Mouse (Mus musculus) large intestine, adult 2 months (tissue): ENCODE measurements around the gene Vamp5. TPM values are rescaled to one million over a fixed set of nuclear protein-coding genes. Genes with fewer than 3 reads are reported as not detected.
A peak's percentile ranks its signal among the peaks of the same experiment; 100 is the strongest.

ENCODE experiments used
- DNase-seq: peaks from one replicate; pipeline ENCODE4 v3.0.0-alpha.2; 2012; ENCODE audit warnings: low read depth, low spot score
- WGBS: fragments of 180-500 bp; shearing (Covaris S2); methylation state at CpG from one replicate; pipeline ENCODE4 v1.1.7; 2018; 5-methylcytosine and 5-hydroxymethylcytosine counted together
- polyA plus RNA-seq: library from polyadenylated mRNA; depleted of rRNA; stranded (reverse); fragments of >200 nt; gene quantifications from 2 replicates; pipeline ENCODE4 v1.2.3, GENCODE M21; 2012; rRNA removed

The Vamp5 gene
- polyA plus RNA-seq: 19.3 and 21.7 TPM in 2 replicates

DNA sequence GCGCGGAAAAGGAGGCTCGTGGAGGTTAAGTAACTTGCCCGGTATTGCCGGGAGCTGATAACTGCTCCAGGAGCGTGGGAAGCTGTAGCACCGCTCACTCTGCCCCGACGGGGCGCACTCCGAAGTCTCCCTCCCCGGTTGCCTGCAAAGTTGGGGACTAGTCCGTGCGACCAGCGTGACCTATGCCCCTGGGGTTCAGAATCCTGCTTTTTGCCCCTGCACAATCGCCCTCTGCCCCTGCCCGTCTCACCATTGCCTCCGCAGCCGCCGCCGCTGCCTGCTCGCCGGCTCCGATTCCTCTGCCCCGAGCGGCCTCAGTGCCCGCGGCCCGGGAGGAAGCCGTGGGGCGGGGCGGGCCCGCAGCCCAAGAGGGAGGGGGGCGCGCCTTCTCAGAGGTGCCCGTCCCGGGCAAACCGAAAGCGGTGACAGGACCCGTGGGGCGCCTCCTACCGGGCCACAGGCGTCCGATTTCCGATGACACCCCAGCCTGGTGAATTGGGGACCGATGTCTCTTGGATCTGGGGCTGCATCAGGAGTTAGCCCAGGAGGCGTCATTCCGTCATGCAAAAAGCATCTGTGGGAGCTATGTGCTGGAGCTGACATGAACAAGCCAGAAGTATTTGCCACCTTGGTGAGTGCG, at the start of gene Vamp5:
TSS of gene Vamp5 (minus strand) at position 338 of the 640 bp plus-strand sequence.
- WGBS: 1% methylated on average over 49 of the region's 49 CpGs
- no peak for DNase-seq

DNA sequence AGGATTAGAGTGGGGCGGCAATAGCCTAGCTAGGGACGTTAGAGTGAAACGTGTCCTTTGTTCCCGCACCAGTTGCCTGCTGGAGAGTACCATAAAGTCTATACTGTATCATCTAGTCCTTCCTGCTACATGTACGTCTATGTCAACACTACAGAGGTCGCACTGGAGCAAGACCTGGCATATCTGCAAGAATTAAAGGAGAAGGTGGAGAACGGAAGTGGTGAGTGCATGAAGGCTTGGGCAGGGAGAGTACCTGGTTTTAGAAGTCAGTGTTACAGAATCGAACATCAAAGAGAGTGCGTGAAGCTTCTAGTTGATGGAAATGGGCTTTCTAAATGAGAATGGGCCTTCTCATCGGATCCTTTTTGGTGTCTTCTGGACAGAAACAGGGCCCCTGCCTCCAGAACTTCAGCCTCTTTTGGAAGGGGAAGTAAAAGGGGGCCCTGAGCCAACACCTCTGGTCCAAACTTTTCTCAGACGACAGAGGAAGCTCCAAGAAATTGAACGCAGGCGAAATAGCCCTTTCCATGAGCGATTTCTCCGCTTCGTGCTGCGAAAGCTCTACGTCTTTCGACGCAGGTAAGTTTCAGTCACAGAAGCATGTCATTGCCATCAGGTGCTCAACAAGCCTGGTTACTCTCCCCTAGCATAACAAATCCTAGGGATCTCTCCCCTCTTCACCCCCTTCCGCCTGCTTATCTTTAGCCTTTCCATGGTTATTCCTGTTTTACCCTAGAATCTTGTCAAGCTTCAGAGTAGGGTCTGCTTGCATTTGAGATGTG, 49.0 kb upstream of the Vamp5 start:
- no peak for DNase-seq
- WGBS: 64% methylated on average over 21 of the region's 21 CpGs

DNA sequence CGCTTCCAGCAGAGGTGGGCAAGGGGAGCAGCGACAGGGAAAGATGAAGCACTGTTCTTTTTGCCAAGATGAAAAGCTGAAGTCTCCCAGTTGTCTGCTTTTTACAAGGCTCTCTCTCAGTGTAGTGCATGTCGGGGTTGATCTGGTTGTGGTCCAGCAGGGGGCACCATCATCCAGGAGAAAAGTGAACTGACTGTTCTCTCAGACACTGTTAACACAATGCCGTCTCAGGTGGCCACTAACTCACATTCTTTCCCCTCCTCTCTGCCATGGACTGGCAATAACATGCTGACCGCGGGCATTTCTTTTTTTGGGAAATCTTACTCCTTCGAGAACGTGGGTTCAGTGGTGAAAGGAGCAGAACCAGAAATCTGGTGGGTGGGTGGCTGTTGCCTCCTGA, 47.8 kb upstream of the Vamp5 start:
- no peak for DNase-seq
- 28% methylated on average over 8 of the region's 8 CpGs for WGBS

DNA sequence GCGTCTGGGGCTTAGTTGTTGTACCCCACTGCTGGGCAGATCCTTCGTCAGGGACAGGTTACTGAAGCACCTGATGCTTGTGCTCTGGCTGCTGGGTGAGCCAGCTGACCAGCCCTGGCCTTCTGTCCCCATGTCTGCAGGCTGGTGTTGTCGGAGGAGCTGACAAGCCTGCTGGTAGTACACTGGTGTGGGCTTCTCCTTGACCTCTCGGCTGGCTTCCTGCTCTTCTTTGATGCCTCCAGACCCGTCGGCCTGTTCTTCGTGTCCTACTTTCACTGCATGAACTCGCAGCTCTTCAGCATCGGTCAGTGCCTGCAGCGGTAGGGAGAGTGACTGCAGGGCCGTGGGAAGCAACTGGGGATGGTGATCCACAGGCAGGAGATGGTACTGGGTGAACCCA, 45.4 kb upstream of the Vamp5 start:
- no peak for DNase-seq
- WGBS: 94% methylated on average over 11 of the region's 11 CpGs

DNA sequence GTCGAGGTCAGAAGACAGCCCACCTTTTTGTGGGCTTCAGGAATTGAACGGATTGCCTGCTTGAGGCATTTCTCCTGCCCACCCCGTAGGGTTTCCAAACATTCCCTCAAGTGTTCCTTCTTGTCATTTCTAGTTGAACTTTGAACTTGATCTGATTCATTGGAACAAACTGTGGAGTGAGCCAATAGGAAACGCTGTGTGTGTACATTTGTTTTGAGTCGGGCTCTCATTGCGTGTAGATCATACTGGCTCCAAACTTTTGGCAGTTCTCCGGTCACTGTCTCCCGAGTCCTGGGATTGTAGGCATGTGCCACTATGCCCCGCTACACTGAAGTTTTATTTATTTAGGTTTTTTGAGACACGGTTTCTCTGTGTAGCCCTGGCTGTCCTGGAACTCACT, 40.6 kb upstream of the Vamp5 start:
- WGBS: 44% methylated on average over 10 of the region's 10 CpGs

DNA sequence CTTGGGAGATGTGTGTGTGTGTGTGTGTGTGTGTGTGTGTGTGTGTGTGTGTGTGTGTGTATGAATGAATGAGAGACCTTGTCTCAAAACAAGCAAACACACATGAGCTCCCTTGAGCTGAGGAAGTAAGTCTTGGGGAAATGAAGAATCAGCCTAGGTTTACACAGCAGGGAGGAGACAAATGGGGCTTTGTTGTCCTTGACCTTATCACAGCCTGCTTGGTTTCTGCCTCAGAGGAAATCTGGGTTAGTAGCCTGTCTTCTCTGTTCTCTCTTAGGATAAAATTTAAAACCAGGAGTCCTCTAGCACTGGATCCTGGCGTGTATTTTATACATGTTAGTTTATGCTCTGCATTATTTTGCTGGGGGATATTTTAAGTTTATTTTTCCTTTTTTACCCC, 39.5 kb upstream of the Vamp5 start:
- WGBS: 82% methylated on average over 1 of the region's 1 CpGs
- DNase-seq: no peak

More for the DNA sequence above, 40.6 kb upstream of the Vamp5 start:
- DNase-seq: no peak

DNA sequence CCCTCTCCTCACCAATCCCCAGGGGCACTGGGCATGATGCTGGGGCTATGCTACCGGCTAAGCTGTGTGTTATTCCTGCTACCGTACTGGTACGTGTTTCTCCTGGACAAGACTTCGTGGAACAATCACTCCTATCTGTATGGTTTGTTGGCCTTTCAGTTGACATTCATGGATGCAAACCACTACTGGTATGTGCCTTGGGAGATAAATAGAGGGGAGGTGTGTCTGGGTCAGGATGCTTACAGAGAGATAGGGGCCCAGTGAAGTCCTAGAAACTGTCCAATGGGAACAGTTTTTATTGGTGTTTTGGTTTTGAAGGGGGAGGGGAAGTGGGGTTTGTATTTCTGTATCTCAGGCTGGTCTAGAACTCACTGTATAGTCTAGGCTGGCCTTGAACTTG, 38.0 kb upstream of the Vamp5 start:
- DNase-seq: no peak
- WGBS: 92% methylated on average over 4 of the region's 4 CpGs

DNA sequence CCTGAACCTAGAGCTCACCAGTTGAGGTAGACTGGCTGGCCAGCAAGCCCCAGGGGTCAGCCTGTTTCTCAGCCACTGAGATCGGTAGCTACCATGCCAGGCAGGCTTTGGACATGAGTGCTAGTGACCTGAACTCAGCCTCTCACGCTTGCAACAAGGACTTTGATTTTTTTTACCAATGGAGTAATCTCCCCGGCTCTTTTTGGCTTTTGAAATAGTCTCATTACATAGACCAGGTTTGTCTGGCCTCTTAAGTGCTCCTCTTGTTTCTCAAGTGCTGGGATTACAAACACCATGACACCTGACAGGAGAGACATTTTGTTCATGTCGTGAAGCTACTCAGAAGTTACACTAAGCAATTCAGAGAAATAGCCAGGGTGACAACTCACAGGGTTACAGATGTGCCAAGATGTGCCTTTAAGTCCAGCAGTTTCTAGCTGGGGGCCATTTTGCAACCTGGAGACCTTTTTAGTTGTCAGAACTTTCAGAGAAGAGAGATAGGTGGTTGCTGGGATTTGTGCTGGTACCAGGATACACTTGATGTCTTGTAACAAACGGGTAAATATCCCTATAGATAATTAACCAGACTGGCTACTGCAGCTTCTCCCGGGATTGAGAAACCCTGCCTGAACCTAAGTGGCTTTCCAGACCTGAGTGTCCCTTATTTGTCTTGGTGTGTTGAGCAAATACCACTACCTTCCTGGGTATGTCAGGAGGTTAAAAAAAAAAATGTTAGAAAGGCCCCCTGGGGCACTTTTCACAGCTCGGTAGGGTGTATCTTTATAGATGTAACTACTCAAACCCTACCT, 35.9 kb upstream of the Vamp5 start:
- no peak for DNase-seq

DNA sequence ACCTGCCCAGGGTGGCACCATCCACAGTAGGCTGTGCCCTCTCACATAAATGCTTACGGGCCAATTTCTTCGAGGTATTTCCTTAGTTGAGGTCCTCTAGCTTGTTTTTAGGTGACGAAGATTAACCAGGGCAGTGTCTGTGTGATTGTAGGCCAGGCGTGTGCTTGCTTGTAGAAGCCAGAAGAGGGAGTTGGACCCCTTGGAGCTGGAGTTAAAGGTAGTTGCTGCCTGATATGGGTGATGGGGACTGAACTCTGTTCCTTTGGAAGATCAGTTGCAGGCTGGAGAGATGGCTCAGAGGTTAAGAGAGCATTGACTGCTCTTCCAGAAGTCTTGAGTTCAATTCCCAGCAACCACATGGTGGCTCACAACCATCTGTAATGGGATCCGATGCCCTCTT, 34.9 kb upstream of the Vamp5 start:
- whole genome bisulfite sequencing: 53% methylated on average over 5 of the region's 5 CpGs
- DNase-seq: no peak

More for the DNA sequence above, 35.9 kb upstream of the Vamp5 start:
- 36% methylated on average over 7 of the region's 7 CpGs for WGBS

DNA sequence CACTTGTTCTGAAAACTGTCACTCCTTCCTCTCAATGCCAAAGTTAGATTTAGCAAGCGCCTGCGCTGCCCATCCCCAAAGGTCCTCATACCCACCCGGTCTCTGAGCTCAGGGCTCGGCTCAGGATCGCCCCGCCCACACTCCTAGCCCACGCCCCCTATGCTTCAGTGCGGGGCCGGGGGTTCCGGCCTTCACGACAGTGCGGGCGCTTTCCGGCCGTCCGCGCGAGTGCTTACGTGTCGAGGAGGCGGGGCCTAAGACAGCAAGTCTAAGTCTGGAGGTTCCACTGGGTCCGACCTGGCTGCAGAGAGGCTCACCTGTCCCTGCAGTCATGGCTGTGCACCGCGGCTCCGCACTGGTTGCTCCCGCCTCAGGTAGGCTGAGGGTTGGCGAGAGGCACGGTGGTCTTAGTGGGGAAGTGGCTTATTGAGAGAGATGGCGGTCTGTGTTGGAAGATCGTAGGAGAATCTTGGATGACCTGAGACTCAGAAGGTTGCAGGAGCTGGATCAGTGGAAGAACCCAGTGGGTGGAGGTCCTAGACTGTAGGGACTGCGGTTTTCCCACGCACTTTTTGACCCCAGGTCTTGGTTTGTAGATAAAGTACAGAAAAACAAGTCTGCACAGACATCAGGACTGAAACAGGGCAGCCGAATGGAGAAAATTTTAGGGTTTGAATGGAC, 33.9 kb upstream of the Vamp5 start, which contains the start of gene Ggcx:
TSS of gene Ggcx (plus strand) at position 233 of the 681 bp plus-strand sequence.
- under 1% methylated on average over 33 of the region's 33 CpGs for WGBS
- DNase-seq: peak; percentile 85

DNA sequence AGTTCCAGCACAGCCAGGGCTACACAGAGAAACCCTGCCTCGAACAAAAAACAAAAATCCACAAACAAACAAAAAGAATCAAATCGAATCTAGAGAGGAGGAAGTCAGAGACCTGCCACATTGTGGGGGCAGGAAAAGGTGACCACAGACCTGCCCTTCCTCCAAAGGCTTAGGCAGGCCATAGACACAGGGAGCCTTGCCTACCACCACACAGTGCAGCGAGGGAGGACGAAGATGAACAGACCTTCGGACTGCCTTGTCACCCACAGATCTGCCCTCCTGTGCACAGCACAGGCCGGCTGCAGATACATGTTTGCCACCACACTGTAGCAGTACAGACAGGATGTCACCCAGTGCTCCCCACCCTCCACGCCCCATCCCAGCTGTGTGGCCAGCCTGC, 30.2 kb upstream of the Vamp5 start:
- no peak for DNase-seq
- 80% methylated on average over 7 of the region's 7 CpGs for WGBS

DNA sequence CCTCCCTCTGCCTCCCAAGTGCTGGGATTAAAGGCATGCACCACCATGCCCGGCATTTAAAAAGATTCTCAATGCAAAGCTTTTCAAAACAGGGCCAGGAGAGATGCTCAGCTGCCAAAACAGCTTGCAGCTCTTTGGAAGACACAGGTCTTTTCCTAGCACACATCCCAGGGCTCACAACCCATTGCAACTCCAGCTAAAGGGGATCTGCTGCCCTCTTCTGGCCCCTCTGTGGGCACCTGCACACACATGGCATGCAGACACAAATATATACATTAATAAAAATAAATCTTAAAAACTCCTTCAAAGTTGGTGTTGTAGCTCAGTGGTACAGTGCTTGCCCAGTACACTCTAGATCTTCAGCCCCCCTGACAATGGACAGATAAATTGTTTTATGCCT, 29.7 kb upstream of the Vamp5 start:
- DNase-seq: no peak
- 19% methylated on average over 1 of the region's 1 CpGs for WGBS

DNA sequence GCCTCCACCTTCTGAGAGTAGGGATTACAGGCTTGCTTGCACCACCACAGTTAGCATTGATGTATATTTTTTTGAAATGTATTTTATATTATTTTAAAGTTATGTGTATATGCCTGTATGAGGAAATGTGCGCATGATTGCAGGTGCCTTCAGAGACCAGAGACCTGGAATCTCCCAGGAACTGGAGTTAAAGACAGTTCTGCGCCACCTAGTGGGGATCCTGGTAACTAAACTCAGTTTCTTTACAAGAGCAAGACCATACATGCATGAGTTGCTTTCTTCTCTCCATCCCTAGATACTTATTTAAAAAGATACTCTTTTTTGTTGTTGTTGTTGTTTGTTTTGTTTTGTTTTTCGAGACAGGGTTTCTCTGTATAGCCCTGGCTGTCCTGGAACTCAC, 29.3 kb upstream of the Vamp5 start:
- 10% methylated on average over 3 of the region's 3 CpGs for WGBS
- no peak for DNase-seq

DNA sequence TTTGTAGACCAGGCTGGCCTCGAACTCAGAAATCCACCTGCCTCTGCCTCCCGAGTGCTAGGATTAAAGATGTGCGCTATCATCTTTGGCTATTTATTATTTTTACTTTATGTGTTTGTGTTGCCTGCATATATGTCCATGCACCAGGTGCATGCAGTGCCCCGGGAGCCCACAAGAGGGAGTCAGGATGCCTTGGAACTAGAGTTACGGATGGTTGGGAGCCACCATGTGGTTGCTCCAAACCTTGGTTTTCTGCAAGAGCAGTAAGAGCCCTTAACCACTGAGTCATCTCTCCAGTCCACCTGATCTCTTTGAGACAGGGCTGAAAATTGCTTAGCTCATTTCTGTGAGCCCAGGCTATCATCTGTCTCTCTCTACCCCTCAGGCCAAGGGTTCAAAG, 26.9 kb upstream of the Vamp5 start:
- DNase-seq: no peak
- 2% methylated on average over 5 of the region's 5 CpGs for WGBS

DNA sequence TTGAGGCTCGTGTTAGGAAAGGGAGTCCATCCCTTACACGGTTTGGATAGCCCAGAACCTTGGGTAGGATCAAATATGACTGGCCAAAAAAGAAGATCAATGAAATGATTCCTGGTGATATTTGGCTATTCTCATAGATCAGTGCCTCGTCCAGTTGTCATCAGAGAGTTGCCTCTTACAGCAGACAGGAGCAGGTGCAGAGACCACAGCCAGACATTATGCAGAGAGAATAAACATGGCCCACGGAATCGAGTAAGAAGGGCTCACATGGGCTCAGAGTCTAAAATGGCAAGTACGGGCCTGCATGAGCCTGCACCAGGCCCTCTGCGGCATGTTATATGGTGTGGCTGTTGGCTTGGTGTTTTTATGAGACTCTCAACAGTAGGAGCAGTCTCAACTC, 25.1 kb upstream of the Vamp5 start:
- 84% methylated on average over 7 of the region's 7 CpGs for WGBS
- no peak for DNase-seq

DNA sequence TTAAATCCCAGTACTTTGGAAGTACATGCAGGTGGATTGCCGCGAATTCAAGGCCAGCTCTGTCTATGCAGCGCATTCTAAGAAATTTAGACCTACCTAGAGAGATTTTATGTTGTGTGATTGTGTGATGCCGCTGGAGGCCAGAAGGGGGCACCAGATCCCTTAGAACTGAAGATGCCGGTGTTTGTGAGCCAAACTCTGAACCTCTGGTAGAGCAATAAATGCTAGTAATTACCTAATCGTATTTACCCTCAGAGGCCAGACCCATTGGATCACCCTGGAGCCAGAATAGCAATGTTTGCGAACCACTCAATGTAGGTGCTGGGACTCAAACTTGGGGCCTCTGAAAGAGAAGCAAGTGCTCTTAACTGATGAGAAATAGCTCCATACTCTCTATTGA, 21.6 kb upstream of the Vamp5 start:
- 11% methylated on average over 7 of the region's 7 CpGs for WGBS
- DNase-seq: no peak

DNA sequence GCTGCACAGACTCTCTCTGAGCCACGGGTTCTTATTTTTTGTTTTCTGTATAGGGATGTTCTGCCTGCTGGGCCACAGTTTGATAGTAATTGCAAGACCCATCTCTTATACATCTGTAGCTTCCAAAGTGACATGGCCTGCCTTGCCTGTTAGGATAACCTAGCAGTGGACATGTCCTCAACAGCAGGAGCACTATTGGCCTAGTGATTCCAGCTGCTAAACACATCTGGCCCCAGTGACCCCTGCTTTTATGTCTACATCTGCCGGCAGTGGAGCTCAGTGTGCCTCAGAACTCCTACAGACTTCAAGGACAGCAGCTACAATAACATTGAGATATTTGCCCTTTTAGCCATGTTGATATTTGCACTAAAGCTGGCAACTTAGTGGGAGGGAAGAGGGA, 19.7 kb upstream of the Vamp5 start:
- DNase-seq: no peak
- WGBS: 53% methylated on average over 2 of the region's 2 CpGs

DNA sequence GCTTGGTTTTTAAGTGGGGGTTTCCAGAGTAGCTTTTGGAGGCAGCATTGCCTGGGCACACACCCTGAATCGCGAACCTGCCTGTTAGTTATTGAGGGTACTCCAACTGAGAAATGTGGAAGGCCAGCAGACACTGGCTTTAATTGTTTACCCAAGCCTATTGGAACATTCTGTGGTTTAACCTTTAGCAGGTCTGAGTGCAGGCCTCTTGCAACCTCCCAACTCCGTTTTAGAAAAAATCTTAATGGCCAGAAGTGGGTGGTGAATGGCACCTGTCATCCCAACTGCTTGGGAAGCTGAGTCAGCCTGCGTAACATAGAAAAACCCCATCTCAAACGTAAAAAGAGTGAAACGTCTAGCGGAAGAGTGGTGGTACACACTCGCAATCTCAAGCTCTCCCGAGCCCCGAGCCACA, 16.6 kb upstream of the Vamp5 start:
- DNase-seq: no peak
- WGBS: 72% methylated on average over 10 of the region's 10 CpGs

DNA sequence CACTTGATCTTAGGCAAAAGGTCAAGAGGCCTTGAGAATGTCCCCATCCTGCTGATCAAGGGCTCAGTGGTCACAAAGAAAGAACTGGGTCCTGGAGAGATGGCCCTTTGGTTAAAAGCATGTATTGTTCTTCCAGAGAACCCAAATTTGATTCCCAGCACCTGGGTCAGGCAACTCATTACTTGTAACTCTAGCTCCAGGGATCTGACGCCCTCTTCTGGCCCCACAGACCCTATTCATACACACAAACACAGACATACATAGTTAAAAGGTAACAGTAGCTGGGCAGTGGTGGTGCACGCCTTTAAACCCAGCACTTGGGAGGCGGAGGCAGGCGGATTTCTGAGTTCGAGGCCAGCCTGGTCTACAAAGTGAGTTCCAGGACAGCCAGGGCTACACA, 12.1 kb upstream of the Vamp5 start:
- no peak for DNase-seq
- 92% methylated on average over 5 of the region's 5 CpGs for WGBS
